Mouse (Mus musculus) lung, adult 10 weeks (tissue): ENCODE measurements around the gene Elf5. TPM values are rescaled to one million over a fixed set of nuclear protein-coding genes. Genes with fewer than 3 reads are reported as not detected.

Experiments
- polyA plus RNA-seq: library from polyadenylated mRNA; stranded (reverse); fragments of 350-450 nt; fragmentation: Illumina TruSeq; extraction: RNeasy Lipid Tissue Mini Kit (QIAGEN cat#74804); gene quantifications from one replicate; pipeline ENCODE4 v1.2.3, GENCODE M21; 2014; ENCODE audit warnings: low read depth, low replicate concordance; ENCODE audit not compliant: insufficient read depth

The Elf5 gene
- polyA plus RNA-seq, result 19.2 TPM

DNA sequence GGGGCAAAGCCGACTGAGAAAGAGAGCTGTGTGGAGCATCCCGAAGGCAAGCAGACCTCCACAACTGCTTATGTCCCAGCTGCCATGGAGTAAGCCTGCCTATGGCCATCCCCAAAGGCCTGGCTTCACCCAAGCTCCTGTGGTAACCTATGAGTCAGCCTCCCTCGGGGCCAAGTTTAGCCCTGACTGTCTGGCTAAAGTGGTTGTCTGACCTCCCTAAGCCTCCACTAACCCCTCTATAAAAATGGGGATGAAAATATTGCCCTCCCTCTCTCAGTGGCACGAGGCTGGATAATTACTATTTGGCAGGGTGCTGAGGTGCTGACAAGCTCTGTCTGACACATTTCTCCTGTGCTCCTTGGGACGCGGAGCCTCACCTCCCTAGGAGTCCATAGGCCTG, at the start of gene Elf5:
Elf5 (plus strand) TSS at position 341 of the 400 bp plus-strand sequence.

DNA sequence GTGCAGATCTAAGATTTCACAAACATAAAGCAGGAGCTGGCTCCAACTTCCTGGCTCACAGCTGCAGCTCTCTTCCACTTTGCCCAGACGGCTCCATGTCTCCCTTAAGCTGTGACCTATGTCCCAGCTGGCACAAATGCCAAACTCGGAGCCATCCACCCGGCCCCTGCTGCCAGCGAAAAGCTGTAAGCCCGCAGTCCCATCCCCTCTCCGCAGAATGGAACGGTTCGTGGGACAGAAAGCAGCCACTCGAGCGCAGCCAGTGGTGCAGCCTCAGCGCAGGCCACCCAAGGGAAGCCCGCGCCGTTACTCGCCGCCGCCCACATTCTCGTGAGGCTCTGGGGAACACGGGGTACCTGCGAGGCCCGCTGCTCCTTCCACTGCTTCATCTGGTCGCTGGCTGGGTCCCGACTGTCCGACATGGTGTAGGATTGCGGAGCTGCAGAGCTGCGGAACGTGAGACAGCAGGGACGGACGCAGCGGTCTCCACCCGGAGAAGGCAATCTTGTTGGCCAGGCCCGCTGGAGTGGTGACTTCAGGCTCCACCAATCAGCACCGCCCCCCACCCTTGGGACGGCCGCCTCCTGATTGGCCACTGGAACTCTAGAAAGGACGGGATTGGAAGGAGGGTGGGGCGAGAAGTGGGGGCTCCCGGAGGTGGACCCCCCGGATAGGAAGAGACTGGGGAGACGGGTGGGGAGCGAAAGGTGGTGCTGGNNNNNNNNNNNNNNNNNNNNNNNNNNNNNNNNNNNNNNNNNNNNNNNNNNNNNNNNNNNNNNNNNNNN, 73.3 kb downstream of the Elf5 start, which contains the start of gene Cat:
Cat (minus strand) TSS at position 544 of the 785 bp plus-strand sequence.

Other genes starting within 250 kb of the Elf5 start
- gene Ehf, start 108.4 kb upstream of the Elf5 start, polyA plus RNA-seq, result 7.4 TPM
- gene Cat, start 73.5 kb downstream of the Elf5 start, polyA plus RNA-seq, result 126 TPM
- gene Abtb2, start 154.6 kb downstream of the Elf5 start, polyA plus RNA-seq, result 2.7 TPM